Comparison of ENCODE assay signal across 8 mouse cellular contexts in the genomic region with DNA sequence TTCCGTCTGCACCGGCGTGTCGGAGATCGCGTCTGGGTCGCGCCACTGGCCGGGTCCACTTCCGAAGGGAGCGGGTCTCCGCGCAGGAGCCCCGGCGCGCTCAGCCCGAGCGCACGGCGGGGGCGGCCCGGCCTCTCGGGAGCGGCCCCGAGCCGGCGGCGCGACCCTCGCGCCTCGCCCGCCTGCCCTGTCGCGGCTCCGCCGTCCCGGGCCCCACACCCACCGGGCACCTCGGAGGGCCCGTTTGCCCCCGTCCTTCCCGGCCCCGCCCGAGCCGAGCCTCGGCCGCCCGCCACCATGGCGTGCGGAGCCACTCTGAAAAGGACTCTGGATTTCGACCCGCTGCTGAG. TPM values are rescaled to one million over a fixed set of nuclear protein-coding genes. Genes with fewer than 3 reads are reported as not detected.
DNase-seq lines count a peak whose midpoint lies in the region; ATAC-seq and TF ChIP-seq lines count a peak whose summit lies in the region.

A gene (plus strand): TSS at position 190 of the 350 bp plus-strand sequence.

- peak within 1 kb of the TSS; percentile 97 for H3K27ac ChIP-seq in layer of hippocampus, adult 2 months
- peak within 1 kb of the TSS; percentile 96 for H3K27ac ChIP-seq in gastrocnemius, adult 2 months
- peak within 1 kb of the TSS; percentile 96 for H3K27ac ChIP-seq in hindbrain, embryonic 16.5 days (ENCODE audit: low read depth, low read length)
- peak within 1 kb of the TSS; percentile 93 for H3K27ac ChIP-seq in liver, embryonic 15.5 days (replicated peaks)
- H3K27ac ChIP-seq in stomach, embryonic 16.5 days (ENCODE audit: low read length), result peak within 1 kb of the TSS; percentile 91

- H3K9me3 ChIP-seq in hindbrain, embryonic 16.5 days (ENCODE audit: control insufficient read depth, low read length), result no peaks in the 10 kb centered on the region
- H3K9me3 ChIP-seq in liver, embryonic 15.5 days (replicated peaks), result no peaks in the 10 kb centered on the region
- H3K9me3 ChIP-seq in stomach, embryonic 16.5 days (replicated peaks; ENCODE audit: control insufficient read depth, low read length), result no peaks in the 10 kb centered on the region

- peaks cover 7% of the 10 kb centered on the region; the same call in 1 of the 2 replicates for H3K4me1 ChIP-seq in hindbrain, embryonic 16.5 days (ENCODE audit: control insufficient read depth, insufficient read depth, low read depth, low read length)
- peaks cover 24% of the 10 kb centered on the region for H3K4me1 ChIP-seq in liver, embryonic 15.5 days (replicated peaks)
- peaks cover 6% of the 10 kb centered on the region for H3K4me1 ChIP-seq in stomach, embryonic 16.5 days (ENCODE audit: control insufficient read depth, insufficient read depth, low read length)

- no peak for DNase-seq in layer of hippocampus, adult 2 months (ENCODE audit: low spot score in 2 of 2)
- no peak for DNase-seq in layer of hippocampus, adult 9-10 months (ENCODE audit: low spot score)
- DNase-seq in adrenal gland, postnatal 25 days, result peak; percentile 36
- peak; percentile 61 for DNase-seq in gastrocnemius, adult 2 months
- DNase-seq in urinary bladder, postnatal 14 days (ENCODE audit: low spot score), result no peak

- peak within 1 kb of the TSS; percentile 91 for H3K4me3 ChIP-seq in layer of hippocampus, adult 2 months
- peak within 1 kb of the TSS; percentile 97 for H3K4me3 ChIP-seq in gastrocnemius, adult 2 months
- peak within 1 kb of the TSS; percentile 75 for H3K4me3 ChIP-seq in hindbrain, embryonic 16.5 days (ENCODE audit: low read length)
- H3K4me3 ChIP-seq in liver, embryonic 15.5 days (replicated peaks), result peak within 1 kb of the TSS; percentile 98
- H3K4me3 ChIP-seq in stomach, embryonic 16.5 days (replicated peaks; ENCODE audit: low read length), result peak within 1 kb of the TSS; percentile 68

- ATAC-seq in hindbrain, embryonic 16.5 days, result no peak
- peak; percentile 72 for ATAC-seq in liver, embryonic 15.5 days (ENCODE audit: insufficient read depth)
- peak; percentile 61 for ATAC-seq in stomach, embryonic 16.5 days (ENCODE audit: insufficient read depth, low FRiP score)

- peak within 1 kb of the TSS; percentile 88 for H3K9ac ChIP-seq in hindbrain, embryonic 16.5 days (ENCODE audit: low read depth, low read length)
- H3K9ac ChIP-seq in liver, embryonic 15.5 days, result peak within 1 kb of the TSS; percentile 100
- peak within 1 kb of the TSS; percentile 84 for H3K9ac ChIP-seq in stomach, embryonic 16.5 days (ENCODE audit: low read length)

- H3K36me3 ChIP-seq in hindbrain, embryonic 16.5 days (ENCODE audit: control insufficient read depth, insufficient read depth, low read length), result no peaks in the 10 kb centered on the region
- H3K36me3 ChIP-seq in liver, embryonic 15.5 days (replicated peaks), result peaks cover 4% of the 10 kb centered on the region; the same call in 1 of the 2 replicates
- no peaks in the 10 kb centered on the region for H3K36me3 ChIP-seq in stomach, embryonic 16.5 days (ENCODE audit: control insufficient read depth, insufficient read depth, low read length)

- TF ChIP-seq CTCF in layer of hippocampus, adult 2 months (conservative IDR thresholded peaks at IDR 0.05), result no peak
- TF ChIP-seq CTCF in gastrocnemius, adult 2 months (IDR thresholded peaks at IDR 0.05), result no peak

- intact Hi-C loops in gastrocnemius, adult 2 months (cut with DNase I), result loop anchor here (5.0 to 10.0 kb wide), 2 partner anchors 62 to 1516 kb away; a partner anchor contains a TSS

- H3K27me3 ChIP-seq in hindbrain, embryonic 16.5 days (replicated peaks; ENCODE audit: control insufficient read depth, insufficient read depth, low read length), result no peaks in the 10 kb centered on the region
- no peaks in the 10 kb centered on the region for H3K27me3 ChIP-seq in liver, embryonic 15.5 days
- H3K27me3 ChIP-seq in stomach, embryonic 16.5 days (ENCODE audit: control insufficient read depth, insufficient read depth, low read length), result no peaks in the 10 kb centered on the region

- peak within 1 kb of the TSS; percentile 84 for H3K4me2 ChIP-seq in hindbrain, embryonic 16.5 days (ENCODE audit: low read length)
- H3K4me2 ChIP-seq in liver, embryonic 15.5 days, result peak within 1 kb of the TSS; percentile 75
- H3K4me2 ChIP-seq in stomach, embryonic 16.5 days (ENCODE audit: low read depth, low read length), result peak within 1 kb of the TSS; percentile 85

- WGBS in hindbrain, embryonic 16.5 days, result under 1% methylated on average over 51 of the region's 53 CpGs
- WGBS in liver, embryonic 15.5 days (ENCODE audit: insufficient replicate concordance), result 0% methylated on average over 47 of the region's 53 CpGs
- under 1% methylated on average over 48 of the region's 53 CpGs for WGBS in stomach, embryonic 16.5 days

RNA-seq across cellular contexts. Expression of the gene that starts here (rescaled TPM):
- 100 to 1,000 TPM in 1 of 2 experiments, 10 to 100 TPM in 1; 96.0 to 103 TPM for total RNA-seq in layer of hippocampus, adult 2 months (2021)
- total RNA-seq in adrenal gland, postnatal 25 days (2021), result 70.2 and 79.2 TPM in 2 replicates
- total RNA-seq in gastrocnemius, adult 2 months (2021), result 10 to 100 TPM; 42.9 to 60.6 TPM
- polyA plus RNA-seq in hindbrain, embryonic 16.5 days (2015; fragmentation: Nextera tagmentation; extraction: Ambion mirVana), result 35.3 and 56.6 TPM in 2 replicates
- 20.6 and 23.8 TPM in 2 replicates for polyA plus RNA-seq in liver, embryonic 15.5 days (2015; fragmentation: Nextera tagmentation; extraction: Ambion mirVana)
- polyA plus RNA-seq in stomach, embryonic 16.5 days (2015; fragmentation: Nextera tagmentation; extraction: Ambion mirVana), result 12.2 and 14.7 TPM in 2 replicates

Comparison
In these comparisons a context has a peak if more than half of its experiments do, and no peak if none do; other contexts are left out.
1. DNase-seq: peak in adrenal gland, postnatal 25 days (single experiment) and gastrocnemius, adult 2 months (single experiment); none in layer of hippocampus, adult 2 months (0 of 2), layer of hippocampus, adult 9-10 months (single experiment) and urinary bladder, postnatal 14 days (single experiment).
2. Peak in every context shown above with its lines, with median percentiles within 50 percentile points of each other: H3K27ac ChIP-seq, H3K4me3 ChIP-seq, H3K4me2 ChIP-seq and H3K9ac ChIP-seq.